Mouse (Mus musculus): ENCODE data around the gene Ehd2. TPM values are rescaled to one million over a fixed set of nuclear protein-coding genes. Genes with fewer than 3 reads are reported as not detected.

Ehd2 gene
- total and polyA plus RNA-seq, 2 experiments from 2014 or later = 48.7 to 66.7 TPM

- TF ChIP-seq CTCF (IDR thresholded peaks at IDR 0.05; ENCODE audit: low read depth) (peak; percentile 18; the same call in 1 of the 2 replicates), EP300 (IDR thresholded peaks at IDR 0.05; ENCODE audit: low read depth) (no peak)
Measured at GRCm38 (mm10) chr7:15956143-15956542, 11.2 kb downstream of the Ehd2 start.

GRCm38 (mm10) chr7:15955509-15955908, 11.9 kb downstream of the Ehd2 start:
- Histone ChIP-seq H3K9me3 (replicated peaks; ENCODE audit: control insufficient read depth, low read length) (no peaks in the 10 kb centered on the region), H3K4me2 (ENCODE audit: low read depth, low read length) (0 out of 2 replicates have a peak overlapping the region, but pooled peaks have one; percentile 20), H3K27me3 (ENCODE audit: control insufficient read depth, insufficient read depth, low read length) (no peaks in the 10 kb centered on the region), H3K27ac (ENCODE audit: low read depth) (peak overlapping the region; percentile 82), H3K4me1 (ENCODE audit: control insufficient read depth, insufficient read depth) (no peaks in the 10 kb centered on the region), H3K9ac (replicated peaks; ENCODE audit: low read depth, low read length) (no peak overlapping the region), H3K4me3 (ENCODE audit: low read depth, low read length) (no peak overlapping the region), H3K36me3 (replicated peaks; ENCODE audit: control insufficient read depth, insufficient read depth, low read length) (peaks cover 76% of the 10 kb centered on the region)
- DNase-seq (ENCODE audit: low spot score) (no peak), ATAC-seq (ENCODE audit: insufficient read depth, low read depth) (peak; percentile 27)
- TF ChIP-seq CTCF (IDR thresholded peaks at IDR 0.05; ENCODE audit: low read depth) (no peak), EP300 (IDR thresholded peaks at IDR 0.05; ENCODE audit: low read depth) (no peak)
- 34% methylated on average over 7 of the region's 7 CpGs for WGBS

More at GRCm38 (mm10) chr7:15956143-15956542, 11.2 kb downstream of the Ehd2 start:
- H3K4me1 ChIP-seq (ENCODE audit: control insufficient read depth, insufficient read depth) = no peaks in the 10 kb centered on the region
- ATAC-seq (ENCODE audit: insufficient read depth, low read depth) (no peak), DNase-seq (ENCODE audit: low spot score) (peak; percentile 26)
- no peaks in the 10 kb centered on the region for H3K27me3 ChIP-seq (ENCODE audit: control insufficient read depth, insufficient read depth, low read length)
- no peak overlapping the region for H3K9ac ChIP-seq (replicated peaks; ENCODE audit: low read depth, low read length)
- 48% methylated on average over 5 of the region's 5 CpGs for WGBS
- no peak overlapping the region for H3K4me2 ChIP-seq (ENCODE audit: low read depth, low read length)
- peaks cover 69% of the 10 kb centered on the region for H3K36me3 ChIP-seq (replicated peaks; ENCODE audit: control insufficient read depth, insufficient read depth, low read length)
- no peak overlapping the region for H3K4me3 ChIP-seq (ENCODE audit: low read depth, low read length)
- no peaks in the 10 kb centered on the region for H3K9me3 ChIP-seq (replicated peaks; ENCODE audit: control insufficient read depth, low read length)
- peak overlapping the region; percentile 82 for H3K27ac ChIP-seq (ENCODE audit: low read depth)

- Histone ChIP-seq H3K27ac (ENCODE audit: low read depth) (peak overlapping the region; percentile 82), H3K9me3 (replicated peaks; ENCODE audit: control insufficient read depth, low read length) (no peaks in the 10 kb centered on the region), H3K4me2 (ENCODE audit: low read depth, low read length) (0 out of 2 replicates have a peak overlapping the region, but pooled peaks have one; percentile 20), H3K9ac (replicated peaks; ENCODE audit: low read depth, low read length) (no peak overlapping the region), H3K4me3 (ENCODE audit: low read depth, low read length) (no peak overlapping the region), H3K4me1 (ENCODE audit: control insufficient read depth, insufficient read depth) (no peaks in the 10 kb centered on the region), H3K36me3 (replicated peaks; ENCODE audit: control insufficient read depth, insufficient read depth, low read length) (peaks cover 79% of the 10 kb centered on the region), H3K27me3 (ENCODE audit: control insufficient read depth, insufficient read depth, low read length) (no peaks in the 10 kb centered on the region)
- peak; percentile 96 for TF ChIP-seq EP300 (IDR thresholded peaks at IDR 0.05; ENCODE audit: low read depth)
- TF ChIP-seq CTCF (IDR thresholded peaks at IDR 0.05; ENCODE audit: low read depth) = no peak
- 15% methylated on average over 17 of the region's 21 CpGs for WGBS
- peak; percentile 75 for DNase-seq (ENCODE audit: low spot score)
- ATAC-seq (ENCODE audit: insufficient read depth, low read depth) = peak; percentile 76
Measured at GRCm38 (mm10) chr7:15954978-15955443, 12.4 kb downstream of the Ehd2 start.

- peak; percentile 6; the same call in 1 of the 2 replicates for ATAC-seq (ENCODE audit: insufficient read depth, low read depth)
Measured at GRCm38 (mm10) chr7:15954436-15954835, 12.9 kb downstream of the Ehd2 start.

GRCm38 (mm10) chr7:15953307-15954074, 13.9 kb downstream of the Ehd2 start:
- Histone ChIP-seq H3K4me3 (ENCODE audit: low read depth, low read length) (no peak overlapping the region), H3K9me3 (replicated peaks; ENCODE audit: control insufficient read depth, low read length) (no peaks in the 10 kb centered on the region), H3K27ac (ENCODE audit: low read depth) (no peak overlapping the region), H3K9ac (replicated peaks; ENCODE audit: low read depth, low read length) (no peak overlapping the region), H3K36me3 (replicated peaks; ENCODE audit: control insufficient read depth, insufficient read depth, low read length) (peaks cover 73% of the 10 kb centered on the region), H3K4me2 (ENCODE audit: low read depth, low read length) (no peak overlapping the region), H3K4me1 (ENCODE audit: control insufficient read depth, insufficient read depth) (no peaks in the 10 kb centered on the region), H3K27me3 (ENCODE audit: control insufficient read depth, insufficient read depth, low read length) (no peaks in the 10 kb centered on the region)
- ATAC-seq (ENCODE audit: insufficient read depth, low read depth) = no peak
- 81% methylated on average over 13 of the region's 13 CpGs for WGBS
- no peak for DNase-seq (ENCODE audit: low spot score)
- TF ChIP-seq CTCF (IDR thresholded peaks at IDR 0.05; ENCODE audit: low read depth) = peak; percentile 38
- TF ChIP-seq EP300 (IDR thresholded peaks at IDR 0.05; ENCODE audit: low read depth) = no peak

More at GRCm38 (mm10) chr7:15954436-15954835, 12.9 kb downstream of the Ehd2 start:
- no peak overlapping the region for H3K4me2 ChIP-seq (ENCODE audit: low read depth, low read length)
- peaks cover 79% of the 10 kb centered on the region for H3K36me3 ChIP-seq (replicated peaks; ENCODE audit: control insufficient read depth, insufficient read depth, low read length)
- no peak for TF ChIP-seq CTCF (IDR thresholded peaks at IDR 0.05; ENCODE audit: low read depth)
- no peak for TF ChIP-seq EP300 (IDR thresholded peaks at IDR 0.05; ENCODE audit: low read depth)
- no peaks in the 10 kb centered on the region for H3K4me1 ChIP-seq (ENCODE audit: control insufficient read depth, insufficient read depth)
- 70% methylated on average over 7 of the region's 7 CpGs for WGBS
- H3K9me3 ChIP-seq (replicated peaks; ENCODE audit: control insufficient read depth, low read length) = no peaks in the 10 kb centered on the region
- DNase-seq (ENCODE audit: low spot score) = no peak
- H3K27ac ChIP-seq (ENCODE audit: low read depth) = peak overlapping the region; percentile 40
- H3K9ac ChIP-seq (replicated peaks; ENCODE audit: low read depth, low read length) = no peak overlapping the region
- H3K4me3 ChIP-seq (ENCODE audit: low read depth, low read length) = no peak overlapping the region
- no peaks in the 10 kb centered on the region for H3K27me3 ChIP-seq (ENCODE audit: control insufficient read depth, insufficient read depth, low read length)
